Mouse (Mus musculus) megakaryocyte, embryonic 14.5 days (primary cell): ENCODE measurements around the gene Trim9.

ENCODE experiments used
- FLI1 ChIP-seq: IDR thresholded peaks from 2 replicates; pipeline ENCODE4 v1.6.1; 2012; ENCODE audit warnings: low read length, inconsistent platforms, mixed read lengths
- GATA1 ChIP-seq: IDR thresholded peaks from 3 replicates; pipeline ENCODE4 v1.6.1; 2012; ENCODE audit warnings: mixed read lengths, low read length, inconsistent platforms, borderline replicate concordance

DNA sequence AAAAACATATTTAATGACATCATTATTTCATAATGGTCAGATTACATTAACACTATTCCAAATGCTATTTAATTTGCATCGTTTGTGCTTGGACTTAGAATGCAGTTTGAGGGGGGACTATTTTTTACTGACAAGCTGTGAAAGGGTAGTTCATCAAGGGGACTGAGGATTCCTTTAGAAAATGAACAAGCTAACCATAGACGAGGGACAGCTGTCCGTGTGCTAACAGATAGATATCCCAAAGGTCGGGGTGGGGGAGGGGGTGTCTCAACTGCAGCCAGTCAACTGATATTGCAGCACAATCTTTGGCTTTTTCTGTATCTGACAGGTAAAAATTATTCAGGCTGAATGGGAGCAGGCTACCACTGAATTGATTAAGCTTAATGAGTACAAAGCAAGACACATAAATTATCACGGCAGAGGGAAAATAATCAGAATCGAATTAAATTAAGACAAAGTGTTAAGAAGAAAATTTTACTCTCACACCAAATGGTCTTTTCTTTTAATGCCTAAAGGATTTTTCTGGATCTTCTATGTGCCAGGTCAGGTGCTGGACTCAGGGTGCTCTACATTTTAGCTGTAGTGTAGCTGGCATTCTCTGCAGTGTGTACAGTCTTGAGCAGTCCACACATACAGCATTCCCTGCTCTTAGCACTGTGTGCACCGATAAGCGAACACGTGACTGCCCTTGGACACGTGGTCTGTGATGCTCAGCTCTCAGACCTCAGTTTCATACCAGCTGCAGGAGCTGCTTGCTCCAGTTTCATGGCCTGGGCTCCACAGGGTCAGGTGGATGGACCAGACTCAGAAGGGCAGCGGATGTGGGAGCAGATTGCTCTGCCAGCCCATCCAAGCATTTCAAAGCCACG lies 70.1 kb downstream of the Trim9 start:
- TF ChIP-seq GATA1 = no peak
- no peak for TF ChIP-seq FLI1
